Mouse (Mus musculus) granulocyte monocyte progenitor cell, adult 5-6 weeks (primary cell): ENCODE measurements around the gene Olfr785. TPM values are rescaled to one million over a fixed set of nuclear protein-coding genes. Genes with fewer than 3 reads are reported as not detected.
"Not testable (repeated sequence)": the region's sequence is repeated elsewhere in the genome, so short reads cannot be mapped to it uniquely, and the experiment has no call there.

ENCODE experiments used
- ATAC-seq: replicated peaks from 2 replicates; pipeline ENCODE4 v1.8.0; 2016; ENCODE audit warnings: mild to moderate bottlenecking, moderate TSS enrichment, inconsistent platforms; ENCODE audit not compliant: poor library complexity, severe bottlenecking
- total RNA-seq, 2 experiments: library from RNA; stranded (forward) in 1 of 2; stranded (reverse) in 1 of 2; fragments of 200-712, 200-1000 nt in 1 of 2; fragments of >200 nt in 1 of 2; fragmentation: Nextera tagmentation in 1 of 2; gene quantifications; 2 replicates each; pipeline ENCODE4 v1.2.3; 2014 to 2017

Gene Olfr785
- total RNA-seq (2014; fragmentation: Nextera tagmentation) (not detected in 2 replicates), total RNA-seq (2017) (not detected in 2 replicates)

GRCm38 (mm10) chr10:129405126-129405525, at the start of gene Olfr785:
TSS of gene Olfr785 (plus strand) at chr10:129405426.
- no peak for ATAC-seq

DNA sequence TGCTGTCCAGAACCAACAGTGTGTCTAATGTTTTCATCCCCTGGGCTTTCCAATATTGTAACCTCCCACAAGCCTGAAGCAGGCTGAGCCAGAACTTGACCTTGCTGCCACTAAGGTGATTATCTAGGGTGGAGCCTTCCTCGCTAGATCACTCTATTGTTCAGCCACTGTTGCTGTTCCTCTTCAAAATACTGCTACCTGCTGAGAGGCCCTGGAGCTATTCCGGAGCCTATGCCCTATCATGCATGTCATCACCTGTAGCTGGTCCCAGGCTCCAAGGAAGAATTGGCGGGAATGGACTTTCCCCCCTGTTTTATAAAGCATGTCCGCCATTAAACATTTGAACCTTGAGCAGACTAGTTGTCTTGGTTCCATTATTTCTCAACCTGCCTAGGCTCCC, 48.7 kb upstream of the Olfr785 start:
- ATAC-seq, result not testable (repeated sequence)

- ATAC-seq, result no peak
Measured at GRCm38 (mm10) chr10:129357307-129357706, 47.9 kb upstream of the Olfr785 start.

- ATAC-seq, result not testable (repeated sequence)
Measured at GRCm38 (mm10) chr10:129374051-129374450, 31.2 kb upstream of the Olfr785 start.

GRCm38 (mm10) chr10:129383783-129384182, 21.4 kb upstream of the Olfr785 start, which contains the start of gene Olfr784:
TSS of gene Olfr784 (plus strand) at chr10:129384083.
- no peak for ATAC-seq

GRCm38 (mm10) chr10:129400892-129401291, 4.3 kb upstream of the Olfr785 start:
- ATAC-seq, result no peak

DNA sequence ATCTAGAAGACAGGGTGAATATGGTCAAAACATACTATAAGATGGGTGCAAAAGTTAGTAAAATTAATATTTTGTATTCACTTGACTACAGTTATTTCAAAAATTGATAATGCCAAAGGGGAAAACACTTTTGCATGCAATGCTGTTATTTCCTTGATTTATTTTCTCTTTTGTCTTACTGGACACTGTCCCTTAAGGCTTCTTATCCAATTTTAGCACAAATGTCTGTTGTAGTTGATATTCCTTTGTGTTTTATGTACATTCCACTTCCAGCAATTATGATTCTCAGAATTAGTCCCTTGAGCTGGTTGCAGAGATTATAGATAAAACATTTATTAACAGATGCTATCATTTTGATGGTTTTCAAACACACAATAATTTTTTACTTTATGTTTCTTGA, 21.8 kb downstream of the Olfr785 start, which contains the start of gene Olfr786:
TSS of gene Olfr786 (plus strand) at position 301 of the 400 bp plus-strand sequence.
- ATAC-seq, result no peak

Other genes starting within 250 kb of the Olfr785 start
- gene Olfr771, start 240.7 kb upstream of the Olfr785 start, total RNA-seq (2014; fragmentation: Nextera tagmentation), result not detected in 2 replicates
- not detected in 2 replicates for gene Olfr771, start 240.7 kb upstream of the Olfr785 start, total RNA-seq (2017)
- gene Olfr772, start 227.5 kb upstream of the Olfr785 start, total RNA-seq (2014; fragmentation: Nextera tagmentation), result not detected in 2 replicates
- not detected in 2 replicates for gene Olfr772, start 227.5 kb upstream of the Olfr785 start, total RNA-seq (2017)
- not detected in 2 replicates for gene Olfr773, start 218.0 kb upstream of the Olfr785 start, total RNA-seq (2014; fragmentation: Nextera tagmentation)
- not detected in 2 replicates for gene Olfr773, start 218.0 kb upstream of the Olfr785 start, total RNA-seq (2017)
- not detected in 2 replicates for gene Olfr774, start 169.2 kb upstream of the Olfr785 start, total RNA-seq (2014; fragmentation: Nextera tagmentation)
- gene Olfr774, start 169.2 kb upstream of the Olfr785 start, total RNA-seq (2017), result not detected in 2 replicates
- gene Olfr775, start 157.0 kb upstream of the Olfr785 start, total RNA-seq (2014; fragmentation: Nextera tagmentation), result not detected in 2 replicates
- gene Olfr775, start 157.0 kb upstream of the Olfr785 start, total RNA-seq (2017), result not detected in 2 replicates
- not detected in 2 replicates for gene Olfr776, start 146.3 kb upstream of the Olfr785 start, total RNA-seq (2014; fragmentation: Nextera tagmentation)
- gene Olfr776, start 146.3 kb upstream of the Olfr785 start, total RNA-seq (2017), result not detected in 2 replicates
- gene Olfr777, start 133.9 kb upstream of the Olfr785 start, total RNA-seq (2014; fragmentation: Nextera tagmentation), result not detected in 2 replicates
- not detected in 2 replicates for gene Olfr777, start 133.9 kb upstream of the Olfr785 start, total RNA-seq (2017)
- gene Olfr780, start 87.3 kb upstream of the Olfr785 start, total RNA-seq (2014; fragmentation: Nextera tagmentation), result not detected in 2 replicates
- gene Olfr780, start 87.3 kb upstream of the Olfr785 start, total RNA-seq (2017), result not detected in 2 replicates
- gene Olfr781, start 76.6 kb upstream of the Olfr785 start, total RNA-seq (2014; fragmentation: Nextera tagmentation), result not detected in 2 replicates
- not detected in 2 replicates for gene Olfr781, start 76.6 kb upstream of the Olfr785 start, total RNA-seq (2017)
- gene Olfr782, start 56.6 kb upstream of the Olfr785 start, total RNA-seq (2014; fragmentation: Nextera tagmentation), result not detected in 2 replicates
- gene Olfr782, start 56.6 kb upstream of the Olfr785 start, total RNA-seq (2017), result not detected in 2 replicates
- 0.23 and 0.37 TPM in 2 replicates for gene Olfr784, start 21.3 kb upstream of the Olfr785 start, total RNA-seq (2014; fragmentation: Nextera tagmentation)
- not detected in 2 replicates for gene Olfr784, start 21.3 kb upstream of the Olfr785 start, total RNA-seq (2017)
- gene Olfr786, start 21.9 kb downstream of the Olfr785 start, total RNA-seq (2014; fragmentation: Nextera tagmentation), result not detected in 2 replicates
- gene Olfr786, start 21.9 kb downstream of the Olfr785 start, total RNA-seq (2017), result not detected in 2 replicates
- gene Olfr787, start 56.4 kb downstream of the Olfr785 start, total RNA-seq (2014; fragmentation: Nextera tagmentation), result not detected in 2 replicates
- not detected in 2 replicates for gene Olfr787, start 56.4 kb downstream of the Olfr785 start, total RNA-seq (2017)
- gene Olfr788, start 65.6 kb downstream of the Olfr785 start, total RNA-seq (2014; fragmentation: Nextera tagmentation), result not detected in 2 replicates
- not detected in 2 replicates for gene Olfr788, start 65.6 kb downstream of the Olfr785 start, total RNA-seq (2017)
- gene Olfr789, start 79.3 kb downstream of the Olfr785 start, total RNA-seq (2014; fragmentation: Nextera tagmentation), result not detected in 2 replicates
- gene Olfr789, start 79.3 kb downstream of the Olfr785 start, total RNA-seq (2017), result not detected in 2 replicates
- gene Olfr790, start 93.1 kb downstream of the Olfr785 start, total RNA-seq (2014; fragmentation: Nextera tagmentation), result not detected in 2 replicates
- not detected in 2 replicates for gene Olfr790, start 93.1 kb downstream of the Olfr785 start, total RNA-seq (2017)
- gene Olfr791, start 116.4 kb downstream of the Olfr785 start, total RNA-seq (2014; fragmentation: Nextera tagmentation), result not detected in 2 replicates
- not detected in 2 replicates for gene Olfr791, start 116.4 kb downstream of the Olfr785 start, total RNA-seq (2017)
- not detected in 2 replicates for gene Olfr792, start 133.7 kb downstream of the Olfr785 start, total RNA-seq (2014; fragmentation: Nextera tagmentation)
- not detected in 2 replicates for gene Olfr792, start 133.7 kb downstream of the Olfr785 start, total RNA-seq (2017)
- not detected in 2 replicates for gene Olfr794, start 162.2 kb downstream of the Olfr785 start, total RNA-seq (2014; fragmentation: Nextera tagmentation)
- gene Olfr794, start 162.2 kb downstream of the Olfr785 start, total RNA-seq (2017), result not detected in 2 replicates
- not detected in 2 replicates for gene Olfr796, start 207.1 kb downstream of the Olfr785 start, total RNA-seq (2014; fragmentation: Nextera tagmentation)
- not detected in 2 replicates for gene Olfr796, start 207.1 kb downstream of the Olfr785 start, total RNA-seq (2017)
- gene Olfr798, start 222.5 kb downstream of the Olfr785 start, total RNA-seq (2014; fragmentation: Nextera tagmentation), result not detected in 2 replicates
- gene Olfr798, start 222.5 kb downstream of the Olfr785 start, total RNA-seq (2017), result not detected in 2 replicates
- gene Olfr799, start 232.1 kb downstream of the Olfr785 start, total RNA-seq (2014; fragmentation: Nextera tagmentation), result not detected in 2 replicates
- not detected in 2 replicates for gene Olfr799, start 232.1 kb downstream of the Olfr785 start, total RNA-seq (2017)